Mouse (Mus musculus) liver, adult 2 months (tissue): ENCODE results near the gene Col5a2. TPM values are rescaled to one million over a fixed set of nuclear protein-coding genes. Genes with fewer than 3 reads are reported as not detected.

ENCODE experiments used
- DNase-seq: peaks from one replicate; pipeline ENCODE4 v3.0.0-alpha.2; 2011; ENCODE audit warnings: low read depth, low spot score; ENCODE audit errors: extremely low read depth
- H3K27ac ChIP-seq: fragments of 200-500 bp; replicated peaks from 2 replicates; pipeline ENCODE4 v1.5.1; 2012; ENCODE audit warnings: low read depth, mild to moderate bottlenecking, control low read depth, inconsistent platforms, low read length; ENCODE audit not compliant: insufficient read depth
- H3K27me3 ChIP-seq: fragments of 200-500 bp; 2 replicates; pipeline ENCODE4 v1.6.1; 2012; ENCODE audit warnings: mild to moderate bottlenecking, moderate library complexity, low read length, inconsistent platforms; ENCODE audit not compliant: control insufficient read depth, insufficient read depth
- H3K36me3 ChIP-seq: fragments of 200-500 bp; 2 replicates; pipeline ENCODE4 v1.6.1; 2012; ENCODE audit warnings: low read length, inconsistent platforms; ENCODE audit not compliant: control insufficient read depth, insufficient read depth
- H3K4me1 ChIP-seq: fragments of 200-500 bp; 2 replicates; pipeline ENCODE4 v1.6.1; 2011; ENCODE audit warnings: low read length; ENCODE audit not compliant: control insufficient read depth, insufficient read depth
- H3K4me3 ChIP-seq: fragments of 200-500 bp; 2 replicates; pipeline ENCODE4 v1.5.1; 2011; ENCODE audit warnings: low read depth, mild to moderate bottlenecking, control low read depth, low read length, moderate library complexity; ENCODE audit not compliant: insufficient read depth
- H3K79me2 ChIP-seq: fragments of 200-500 bp; 2 replicates; pipeline ENCODE4 v1.6.1; 2012; ENCODE audit warnings: inconsistent platforms, mild to moderate bottlenecking, low read length, moderate library complexity; ENCODE audit not compliant: control insufficient read depth, insufficient read depth
- H3K9ac ChIP-seq: fragments of 200-500 bp; 2 replicates; pipeline ENCODE4 v1.6.1; 2012; ENCODE audit warnings: low read depth, mild to moderate bottlenecking, control low read depth, inconsistent platforms, low read length
- CTCF ChIP-seq: fragments of 200-500 bp; IDR thresholded peaks from 2 replicates; pipeline ENCODE4 v1.5.1; 2011; ENCODE audit warnings: low read depth, low read length, control low read depth
- POLR2A ChIP-seq: fragments of 200-500 bp; IDR thresholded peaks from 2 replicates; pipeline ENCODE4 v1.6.1; 2011; ENCODE audit warnings: low read length, control low read depth; ENCODE audit not compliant: insufficient read depth; ENCODE audit errors: extremely low read depth
- WGBS: fragments of 180-500 bp; shearing (Covaris S2); methylation state at CpG from one replicate; pipeline ENCODE4 v1.1.7; 2018; 5-methylcytosine and 5-hydroxymethylcytosine counted together
- polyA plus RNA-seq: library from polyadenylated mRNA; depleted of rRNA; stranded (reverse); fragments of >200 nt; gene quantifications from 2 replicates; pipeline ENCODE4 v1.2.3, GENCODE M21; 2012; rRNA removed
- total RNA-seq: library from RNA; depleted of rRNA; stranded (reverse); fragments of >200 nt; gene quantifications from 2 replicates; pipeline ENCODE4 v1.2.3, GENCODE M21; 2014; rRNA removed

Col5a2 gene
- total and polyA plus RNA-seq, 2 experiments, result 0.70 to 2.0 TPM

DNA sequence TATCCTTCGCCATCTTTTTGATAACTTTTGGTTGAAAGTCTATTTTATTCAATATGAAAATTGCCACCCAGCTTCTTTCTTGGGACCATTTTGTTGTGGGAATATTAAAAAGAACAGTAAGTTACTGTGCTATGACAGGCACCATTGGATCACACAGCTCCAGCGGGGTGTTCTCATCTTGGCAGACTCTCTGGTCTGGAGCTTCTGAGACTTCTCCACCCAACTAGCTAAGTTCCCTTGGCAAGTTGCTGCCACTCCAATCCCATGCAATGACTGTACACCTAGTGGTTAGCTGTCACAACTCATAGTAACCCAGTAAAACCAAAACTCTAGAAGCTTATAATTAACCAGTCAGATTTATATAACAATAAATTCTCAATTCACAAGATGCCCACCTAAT, 139.8 kb downstream of the Col5a2 start:
- H3K27me3 ChIP-seq, result no peaks in the 10 kb centered on the region
- no peaks in the 10 kb centered on the region for H3K4me1 ChIP-seq
- DNase-seq, result no peak
- WGBS, result 86% methylated on average over 2 of the region's 2 CpGs
- no peak for TF ChIP-seq CTCF
- no peak for TF ChIP-seq POLR2A
- no peak overlapping the region for H3K9ac ChIP-seq
- no peaks in the 10 kb centered on the region for H3K36me3 ChIP-seq
- no peaks in the 10 kb centered on the region for H3K79me2 ChIP-seq
- H3K27ac ChIP-seq, result no peak overlapping the region
- no peak overlapping the region for H3K4me3 ChIP-seq

DNA sequence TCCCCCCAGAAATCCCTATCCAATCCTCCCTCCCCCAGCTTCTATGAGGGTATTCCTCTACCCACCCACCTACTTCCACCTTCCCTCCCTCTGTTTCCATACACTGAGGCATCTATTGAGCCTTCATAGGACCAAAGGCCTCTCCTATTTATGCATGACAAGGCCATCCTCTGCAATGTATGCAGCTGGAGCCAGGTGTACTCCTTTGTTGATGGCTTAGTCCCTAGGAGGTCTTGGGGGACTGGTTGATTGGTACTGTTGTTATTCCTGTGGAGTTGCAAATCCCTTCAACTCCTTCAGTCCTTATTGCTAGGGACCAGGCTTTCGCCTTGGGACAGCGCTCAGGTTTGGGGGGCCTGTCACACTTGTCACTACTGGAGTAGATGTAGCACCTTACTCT, 143.4 kb downstream of the Col5a2 start:
- WGBS, result 79% methylated on average over 2 of the region's 2 CpGs
- Histone ChIP-seq H3K4me3 (no peak overlapping the region), H3K4me1 (no peaks in the 10 kb centered on the region), H3K27ac (no peak overlapping the region), H3K79me2 (no peaks in the 10 kb centered on the region), H3K27me3 (no peaks in the 10 kb centered on the region), H3K9ac (no peak overlapping the region), H3K36me3 (no peaks in the 10 kb centered on the region)
- DNase-seq, result no peak
- TF ChIP-seq POLR2A (no peak), CTCF (no peak)

DNA sequence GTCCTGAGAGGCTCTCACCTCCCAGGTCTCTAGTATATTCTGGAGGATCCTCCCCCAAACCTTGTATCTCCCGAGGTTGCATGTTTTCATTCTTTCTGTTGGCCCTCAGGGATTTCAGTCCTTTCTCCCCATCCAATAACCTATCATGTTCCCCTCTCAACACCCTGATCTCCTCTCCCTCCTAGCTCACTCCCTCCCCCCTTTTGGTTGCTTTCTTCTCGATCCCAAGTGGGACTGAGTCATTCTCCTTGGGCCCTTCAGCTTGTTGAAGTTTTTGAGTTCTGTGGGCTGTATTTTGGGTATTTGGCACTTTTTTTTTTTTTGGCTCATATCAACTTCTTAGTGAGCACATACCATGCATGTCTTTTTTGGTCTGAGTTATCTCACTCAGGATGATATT, 143.9 kb downstream of the Col5a2 start:
- H3K4me1 ChIP-seq, result no peaks in the 10 kb centered on the region
- no peaks in the 10 kb centered on the region for H3K27me3 ChIP-seq
- TF ChIP-seq POLR2A (no peak), CTCF (no peak)
- no peak overlapping the region for H3K4me3 ChIP-seq
- 67% methylated on average over 2 of the region's 2 CpGs for WGBS
- H3K9ac ChIP-seq, result no peak overlapping the region
- H3K36me3 ChIP-seq, result no peaks in the 10 kb centered on the region
- H3K27ac ChIP-seq, result no peak overlapping the region
- H3K79me2 ChIP-seq, result no peaks in the 10 kb centered on the region
- no peak for DNase-seq

DNA sequence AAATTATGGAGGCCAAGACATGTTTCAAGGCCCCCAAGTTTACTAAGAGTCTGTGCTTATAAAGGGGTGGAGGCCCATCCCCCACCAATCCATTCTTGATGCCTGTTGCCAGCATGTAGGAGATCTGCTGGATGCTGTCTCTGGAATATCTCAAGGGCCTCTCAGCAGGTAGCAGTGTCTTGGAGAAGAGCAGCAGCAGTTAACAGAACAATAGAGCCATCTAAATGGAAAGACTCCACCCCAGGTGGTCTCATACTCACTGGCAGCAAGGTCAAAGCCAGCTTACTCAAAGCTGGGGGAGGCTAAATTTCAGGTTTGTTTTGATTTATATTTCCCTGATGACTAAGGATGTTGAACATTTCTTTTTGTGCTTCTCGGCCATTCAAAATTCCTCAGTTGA, 145.1 kb downstream of the Col5a2 start:
- no peak overlapping the region for H3K9ac ChIP-seq
- H3K79me2 ChIP-seq, result no peaks in the 10 kb centered on the region
- no peaks in the 10 kb centered on the region for H3K27me3 ChIP-seq
- H3K4me3 ChIP-seq, result no peak overlapping the region
- no peaks in the 10 kb centered on the region for H3K4me1 ChIP-seq
- TF ChIP-seq CTCF (no peak), POLR2A (no peak)
- 76% methylated on average over 1 of the region's 1 CpGs for WGBS
- H3K36me3 ChIP-seq, result no peaks in the 10 kb centered on the region
- H3K27ac ChIP-seq, result no peak overlapping the region
- no peak for DNase-seq

DNA sequence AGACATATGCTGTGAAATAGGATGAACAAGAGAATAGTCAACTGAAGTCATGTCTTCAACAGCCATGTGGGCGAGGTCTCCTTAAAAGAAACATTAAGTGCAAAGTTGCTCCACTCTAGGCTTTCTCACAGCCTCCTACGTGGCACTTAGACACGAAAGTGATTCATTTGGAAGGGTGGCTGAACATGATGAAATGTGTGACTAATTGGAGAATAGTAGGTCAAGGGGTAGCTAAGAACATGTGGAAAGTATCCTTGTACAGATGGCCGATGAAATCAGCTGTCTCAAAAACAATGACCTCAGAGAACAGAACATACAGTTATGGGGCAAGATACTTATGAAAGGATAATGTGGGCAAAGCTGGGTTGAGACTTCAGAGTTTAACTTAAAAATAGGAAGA, 147.1 kb downstream of the Col5a2 start:
- no peak for DNase-seq
- no peak overlapping the region for H3K9ac ChIP-seq
- WGBS, result 75% methylated on average over 4 of the region's 4 CpGs
- H3K79me2 ChIP-seq, result no peaks in the 10 kb centered on the region
- no peaks in the 10 kb centered on the region for H3K36me3 ChIP-seq
- no peak overlapping the region for H3K4me3 ChIP-seq
- H3K4me1 ChIP-seq, result no peaks in the 10 kb centered on the region
- TF ChIP-seq POLR2A, result no peak
- TF ChIP-seq CTCF, result no peak
- H3K27me3 ChIP-seq, result no peaks in the 10 kb centered on the region
- H3K27ac ChIP-seq, result no peak overlapping the region

DNA sequence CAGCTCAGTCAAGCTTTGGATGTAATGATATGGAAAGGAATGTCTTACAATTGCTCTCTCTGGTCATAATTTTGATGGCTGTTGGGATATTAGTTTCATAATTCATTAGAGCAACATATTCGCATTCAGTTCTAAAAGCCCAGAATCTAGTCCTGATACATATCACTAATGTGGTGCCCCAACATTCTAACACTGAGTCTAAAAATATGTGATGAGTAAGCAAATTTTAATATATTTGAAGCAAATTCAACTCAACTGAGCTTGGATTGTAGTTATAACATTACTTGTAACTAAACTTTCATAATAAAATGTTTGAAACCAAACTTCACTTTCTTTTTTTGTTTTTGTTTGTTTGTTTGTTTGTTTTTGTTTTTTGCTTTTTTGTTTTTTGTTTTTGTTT, 173.9 kb downstream of the Col5a2 start:
- Histone ChIP-seq H3K4me1 (no peaks in the 10 kb centered on the region), H3K27ac (no peak overlapping the region), H3K27me3 (no peaks in the 10 kb centered on the region), H3K4me3 (no peak overlapping the region), H3K79me2 (no peaks in the 10 kb centered on the region), H3K9ac (no peak overlapping the region), H3K36me3 (no peaks in the 10 kb centered on the region)
- no peak for DNase-seq
- 86% methylated on average over 1 of the region's 1 CpGs for WGBS
- no peak for TF ChIP-seq CTCF
- TF ChIP-seq POLR2A, result no peak

Other genes starting within 250 kb of the Col5a2 start
- gene Col3a1, start 191.7 kb downstream of the Col5a2 start, total RNA-seq, result 28.3 and 31.3 TPM in 2 replicates
- gene Col3a1, start 191.7 kb downstream of the Col5a2 start, polyA plus RNA-seq, result 5.3 and 6.1 TPM in 2 replicates